Mouse (Mus musculus): Measurements from ENCODE around the gene Lrrc36. TPM values are rescaled to one million over a fixed set of nuclear protein-coding genes. Genes with fewer than 3 reads are reported as not detected.

The Lrrc36 gene
- polyA plus RNA-seq, 1 experiment from 2014 or later, result 0.12 TPM

DNA sequence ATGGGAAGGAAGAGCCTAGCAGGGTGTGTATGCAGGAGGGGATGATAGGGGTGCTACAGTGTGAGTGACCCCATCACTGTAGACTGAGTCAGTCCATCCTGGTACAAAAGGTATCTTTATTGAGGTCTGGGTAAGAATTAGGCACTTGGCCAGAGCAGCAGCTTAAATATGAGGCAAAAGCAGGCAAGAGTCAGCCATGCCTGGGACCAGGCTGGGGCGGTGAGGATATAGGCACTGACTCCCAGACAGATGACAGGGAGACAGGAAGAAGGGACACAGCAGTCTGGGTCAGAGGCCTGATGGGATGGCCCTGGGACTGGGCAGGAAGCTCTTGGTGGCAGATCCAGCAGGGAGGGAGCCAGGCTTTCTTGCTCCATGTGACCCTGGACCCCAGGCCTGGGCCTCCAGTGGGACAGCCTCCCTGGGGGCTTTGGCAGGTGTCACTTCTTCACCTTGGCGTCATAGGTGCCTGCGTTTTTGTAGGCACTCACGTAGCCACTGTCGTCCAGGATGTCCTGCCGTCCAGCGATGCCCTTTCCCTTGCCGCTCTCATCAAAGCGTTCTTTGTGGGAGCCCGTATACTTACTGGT lies 54.1 kb downstream of the Lrrc36 start:
- ATAC-seq (ENCODE audit: insufficient read depth), result no peak
- Histone ChIP-seq H3K27ac (replicated peaks) (no peak overlapping the region), H3K9ac (no peak overlapping the region), H3K4me1 (replicated peaks) (peaks cover 32% of the 10 kb centered on the region), H3K9me3 (replicated peaks) (no peaks in the 10 kb centered on the region), H3K4me3 (replicated peaks) (no peak overlapping the region), H3K36me3 (replicated peaks) (no peaks in the 10 kb centered on the region), H3K27me3 (peaks cover 81% of the 10 kb centered on the region), H3K4me2 (no peak overlapping the region)
- 87% methylated on average over 10 of the region's 10 CpGs for WGBS (ENCODE audit: insufficient replicate concordance)

DNA sequence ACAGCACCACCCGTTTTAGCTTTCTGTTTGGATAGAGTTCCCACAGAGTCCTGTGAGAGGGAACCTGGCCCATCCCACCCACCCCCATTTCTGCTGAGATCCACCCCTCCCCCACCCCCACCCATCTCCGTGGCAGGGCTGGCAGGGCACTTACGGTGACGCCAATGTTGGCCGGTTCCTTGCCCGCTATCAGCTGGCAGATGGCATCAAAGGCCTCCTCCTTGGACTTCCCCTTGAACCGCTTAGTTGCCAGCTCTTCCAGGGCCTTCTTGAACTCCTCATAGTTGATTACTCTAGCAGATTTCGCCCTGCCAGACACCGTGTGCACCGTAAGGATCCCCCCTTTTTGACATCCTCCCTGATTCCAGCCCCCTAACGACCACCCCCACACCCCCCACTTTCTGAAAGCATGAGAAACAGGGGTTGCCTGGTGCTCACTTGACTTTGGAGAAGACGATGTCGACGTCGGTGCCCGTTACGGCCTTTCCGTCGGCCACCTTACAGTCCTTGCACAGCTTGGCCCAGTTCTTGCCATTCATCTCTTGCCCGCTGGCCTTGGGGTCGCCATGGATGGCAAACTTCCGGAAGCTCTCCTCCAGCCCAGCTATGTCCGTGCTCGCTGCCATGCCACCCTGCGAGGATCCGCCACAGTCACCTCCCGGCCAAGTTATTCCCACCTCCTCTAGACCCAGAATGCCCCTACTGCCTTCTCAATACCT lies 54.8 kb downstream of the Lrrc36 start:
- ATAC-seq (ENCODE audit: insufficient read depth), result no peak
- Histone ChIP-seq H3K9ac (no peak overlapping the region), H3K36me3 (replicated peaks) (no peaks in the 10 kb centered on the region), H3K27me3 (peaks cover 87% of the 10 kb centered on the region), H3K4me3 (replicated peaks) (no peak overlapping the region), H3K4me2 (no peak overlapping the region), H3K9me3 (replicated peaks) (no peaks in the 10 kb centered on the region), H3K27ac (replicated peaks) (no peak overlapping the region), H3K4me1 (replicated peaks) (peaks cover 37% of the 10 kb centered on the region)
- 75% methylated on average over 27 of the region's 27 CpGs for WGBS (ENCODE audit: insufficient replicate concordance)

DNA sequence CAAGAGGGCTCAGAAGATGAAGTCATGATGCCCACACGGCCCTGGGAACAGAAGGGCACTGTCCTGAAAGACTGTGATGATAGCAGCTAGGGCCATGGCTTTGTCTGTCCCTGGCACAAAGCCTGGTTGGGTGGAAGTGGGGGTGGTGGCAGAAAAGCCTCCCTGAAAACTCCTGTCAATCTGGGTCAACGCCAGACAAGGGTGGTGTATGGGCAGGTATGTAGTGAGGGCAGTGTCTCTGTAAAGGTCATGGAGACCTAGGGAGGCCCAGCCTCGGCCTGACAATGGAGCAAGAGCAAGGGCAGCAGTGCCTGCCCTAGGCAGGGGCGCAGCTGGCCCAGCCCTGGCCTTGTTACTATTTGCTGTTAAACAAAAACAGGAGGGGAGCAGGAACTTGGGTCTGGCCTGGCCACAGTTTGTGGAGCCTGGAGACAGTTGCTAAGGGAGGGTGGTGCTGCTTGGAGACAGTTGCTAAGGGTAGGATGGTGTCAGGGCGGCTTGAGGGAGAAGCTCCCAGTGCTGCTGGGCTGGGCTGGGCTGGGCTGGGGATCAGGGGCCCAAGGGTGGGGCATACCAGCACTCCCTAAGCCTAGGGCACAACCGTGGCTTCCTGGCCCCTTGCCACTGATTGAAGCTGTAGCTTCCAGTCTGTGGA lies 55.8 kb downstream of the Lrrc36 start:
- Histone ChIP-seq H3K36me3 (replicated peaks) (no peaks in the 10 kb centered on the region), H3K4me3 (replicated peaks) (no peak overlapping the region), H3K9me3 (replicated peaks) (no peaks in the 10 kb centered on the region), H3K9ac (no peak overlapping the region), H3K27ac (replicated peaks) (no peak overlapping the region), H3K4me1 (replicated peaks) (peaks cover 44% of the 10 kb centered on the region), H3K4me2 (peak overlapping the region; percentile 30), H3K27me3 (peaks cover 88% of the 10 kb centered on the region)
- 45% methylated on average over 6 of the region's 6 CpGs for WGBS (ENCODE audit: insufficient replicate concordance)
- peak; percentile 59 for ATAC-seq (ENCODE audit: insufficient read depth)

DNA sequence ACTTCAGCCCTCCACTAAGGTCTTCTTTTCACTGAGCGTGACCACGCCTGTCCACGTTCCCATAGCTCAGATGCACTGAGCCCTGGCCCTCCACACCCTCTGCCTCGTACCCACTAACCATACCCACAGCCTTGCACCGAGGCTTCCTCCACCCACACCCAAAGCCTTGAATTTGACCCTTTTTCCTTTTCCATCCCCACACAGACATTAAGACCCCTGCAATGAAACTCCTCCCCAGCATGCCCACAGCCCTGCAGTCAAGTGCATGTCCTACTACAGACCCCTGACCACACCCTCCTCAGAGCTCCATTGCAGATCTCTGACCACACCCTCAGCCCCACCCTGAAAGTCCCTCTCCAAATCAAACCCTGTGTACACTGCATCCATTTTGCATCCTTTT lies 56.4 kb downstream of the Lrrc36 start:
- Histone ChIP-seq H3K4me3 (replicated peaks) (no peak overlapping the region), H3K27ac (replicated peaks) (no peak overlapping the region), H3K9me3 (replicated peaks) (no peaks in the 10 kb centered on the region), H3K36me3 (replicated peaks) (no peaks in the 10 kb centered on the region), H3K27me3 (peaks cover 91% of the 10 kb centered on the region), H3K9ac (no peak overlapping the region), H3K4me2 (peak overlapping the region; percentile 30), H3K4me1 (replicated peaks) (peaks cover 49% of the 10 kb centered on the region)
- WGBS (ENCODE audit: insufficient replicate concordance), result 68% methylated on average over 5 of the region's 5 CpGs
- ATAC-seq (ENCODE audit: insufficient read depth), result no peak

DNA sequence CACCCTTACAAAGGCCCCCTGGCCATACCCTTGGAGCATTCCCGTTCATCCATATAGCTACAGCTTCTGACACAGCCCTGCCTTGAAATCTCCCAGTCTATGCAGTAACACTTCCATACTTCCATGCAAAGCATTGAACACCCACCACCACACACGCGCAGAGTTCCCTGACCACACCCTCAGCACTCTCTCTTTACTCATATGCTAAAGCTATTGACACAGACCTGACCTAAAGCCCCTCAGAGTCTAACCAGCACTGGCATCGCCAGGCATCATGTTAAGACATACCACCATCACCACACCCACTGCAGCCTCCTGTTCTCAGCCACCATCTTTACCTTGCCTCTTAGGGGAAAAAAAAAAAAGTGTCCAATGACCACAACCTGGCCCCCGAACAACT lies 56.9 kb downstream of the Lrrc36 start:
- no peak overlapping the region for H3K27ac ChIP-seq (replicated peaks)
- no peak for ATAC-seq (ENCODE audit: insufficient read depth)
- H3K27me3 ChIP-seq, result peaks cover 93% of the 10 kb centered on the region
- H3K9ac ChIP-seq, result no peak overlapping the region
- 0 out of 2 replicates have a peak overlapping the region, but pooled peaks have one; percentile 55 for H3K4me2 ChIP-seq
- H3K4me3 ChIP-seq (replicated peaks), result no peak overlapping the region
- WGBS (ENCODE audit: insufficient replicate concordance), result 54% methylated on average over 5 of the region's 5 CpGs
- H3K36me3 ChIP-seq (replicated peaks), result no peaks in the 10 kb centered on the region
- no peaks in the 10 kb centered on the region for H3K9me3 ChIP-seq (replicated peaks)
- peaks cover 54% of the 10 kb centered on the region for H3K4me1 ChIP-seq (replicated peaks)

DNA sequence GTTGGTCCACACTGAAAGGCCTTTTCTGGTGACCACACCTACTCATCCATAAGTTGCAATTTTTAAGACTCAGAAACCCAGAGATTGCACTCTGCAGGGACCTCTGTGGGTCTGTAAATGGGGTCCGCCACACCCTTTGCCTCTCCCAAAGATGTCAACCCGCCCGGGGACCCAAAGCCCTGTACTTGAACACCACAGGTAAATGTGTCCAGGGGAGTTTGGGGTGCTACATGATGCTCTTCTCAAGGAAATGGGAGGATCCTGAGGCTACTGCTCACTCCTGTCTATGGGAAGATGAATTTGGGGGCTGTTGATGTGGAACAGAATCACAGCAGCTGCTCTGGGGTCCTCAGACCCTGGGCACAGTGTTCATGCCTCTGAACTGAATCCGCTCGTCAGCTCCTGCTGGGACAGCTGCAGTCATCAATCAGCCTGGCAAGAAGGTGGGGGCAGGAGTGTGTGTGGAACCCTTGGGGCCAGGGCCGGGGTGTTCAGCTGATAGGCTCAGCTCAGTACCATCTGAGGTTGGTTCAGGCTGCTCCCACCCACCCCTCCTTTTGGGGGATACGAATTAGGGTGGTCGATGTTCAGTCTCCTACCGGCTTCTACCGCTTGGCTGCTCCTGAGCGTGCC lies 57.4 kb downstream of the Lrrc36 start:
- peaks cover 54% of the 10 kb centered on the region for H3K4me1 ChIP-seq (replicated peaks)
- H3K27ac ChIP-seq (replicated peaks), result no peak overlapping the region
- H3K4me3 ChIP-seq (replicated peaks), result peak overlapping the region; percentile 29
- H3K9ac ChIP-seq, result no peak overlapping the region
- H3K9me3 ChIP-seq (replicated peaks), result no peaks in the 10 kb centered on the region
- peak; percentile 22 for ATAC-seq (ENCODE audit: insufficient read depth)
- peaks cover 93% of the 10 kb centered on the region for H3K27me3 ChIP-seq
- H3K36me3 ChIP-seq (replicated peaks), result no peaks in the 10 kb centered on the region
- peak overlapping the region; percentile 55 for H3K4me2 ChIP-seq
- WGBS (ENCODE audit: insufficient replicate concordance), result 20% methylated on average over 11 of the region's 11 CpGs

DNA sequence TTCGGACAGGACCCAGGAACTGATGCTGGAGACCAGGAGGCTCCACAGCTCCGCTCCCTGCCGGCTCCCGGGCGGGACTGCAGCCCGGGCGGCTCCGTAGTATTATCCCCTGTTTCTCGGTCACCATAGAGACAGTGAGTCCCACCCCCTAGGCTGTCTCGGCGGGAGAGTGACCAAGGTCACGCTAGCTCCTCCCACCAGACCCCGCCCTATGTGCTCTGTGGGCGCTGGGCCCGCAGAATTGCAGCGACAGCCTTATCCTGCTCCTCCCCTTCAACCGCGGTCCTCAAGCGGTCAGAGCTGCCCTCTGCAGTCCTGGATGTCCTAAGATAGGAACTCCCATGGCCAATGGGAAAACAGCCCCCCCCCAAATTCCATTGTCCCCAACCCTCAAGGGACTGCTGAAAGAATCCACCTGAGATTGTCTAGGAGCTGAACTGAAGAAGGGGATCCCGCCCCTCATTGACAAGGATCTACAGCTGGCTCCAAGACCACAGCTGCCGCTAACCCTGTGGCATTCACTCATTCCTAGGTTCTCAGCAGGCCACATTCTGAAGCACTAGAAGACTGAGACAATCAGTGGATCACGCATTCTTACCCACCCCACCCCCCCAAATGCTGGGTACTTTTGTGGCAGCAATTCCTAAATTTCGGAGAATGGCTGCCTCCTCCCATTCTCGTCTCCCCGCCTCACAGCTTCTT lies 58.1 kb downstream of the Lrrc36 start, which contains the start of gene Tppp3:
Tppp3 (minus strand) TSS at position 213 of the 702 bp plus-strand sequence.
- no peak within 1 kb of the TSS for H3K27ac ChIP-seq (replicated peaks)
- H3K4me1 ChIP-seq (replicated peaks), result peaks cover 54% of the 10 kb centered on the region
- WGBS (ENCODE audit: insufficient replicate concordance), result 7% methylated on average over 25 of the region's 25 CpGs
- H3K4me2 ChIP-seq, result peak within 1 kb of the TSS; percentile 55
- peaks cover 92% of the 10 kb centered on the region for H3K27me3 ChIP-seq
- no peaks in the 10 kb centered on the region for H3K9me3 ChIP-seq (replicated peaks)
- H3K9ac ChIP-seq, result no peak within 1 kb of the TSS
- peak within 1 kb of the TSS; percentile 29 for H3K4me3 ChIP-seq (replicated peaks)
- H3K36me3 ChIP-seq (replicated peaks), result no peaks in the 10 kb centered on the region
- peak; percentile 79 for ATAC-seq (ENCODE audit: insufficient read depth)

DNA sequence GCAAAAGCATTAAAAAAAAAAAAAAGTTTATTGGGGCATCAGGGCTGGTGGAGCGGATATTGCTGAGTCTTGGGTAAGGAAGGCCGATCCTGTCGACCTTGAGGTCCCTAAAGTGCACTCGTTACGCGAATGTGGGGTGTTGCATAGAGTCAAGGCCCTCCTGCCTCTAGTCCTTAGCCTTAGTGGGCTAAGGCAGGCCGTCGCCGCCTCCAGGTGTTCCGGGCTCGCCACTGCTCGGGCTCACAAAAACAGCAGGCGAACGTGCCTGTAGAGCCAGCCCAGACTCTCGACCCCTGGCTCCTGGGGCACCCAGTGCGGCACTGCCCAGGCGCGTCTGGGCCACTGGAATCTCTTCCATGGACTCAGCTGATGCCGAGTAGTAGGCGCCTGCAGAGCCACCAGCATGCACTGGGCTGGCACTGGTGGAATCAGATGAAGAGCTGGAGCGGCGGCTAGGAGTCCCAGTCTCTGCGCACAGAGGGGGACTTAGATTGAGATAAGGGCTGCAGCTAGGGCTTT lies 59.1 kb downstream of the Lrrc36 start:
- WGBS (ENCODE audit: insufficient replicate concordance), result 29% methylated on average over 23 of the region's 23 CpGs
- H3K27me3 ChIP-seq, result peaks cover 88% of the 10 kb centered on the region
- H3K27ac ChIP-seq (replicated peaks), result no peak overlapping the region
- H3K4me3 ChIP-seq (replicated peaks), result no peak overlapping the region
- H3K4me1 ChIP-seq (replicated peaks), result peaks cover 60% of the 10 kb centered on the region
- no peaks in the 10 kb centered on the region for H3K9me3 ChIP-seq (replicated peaks)
- H3K9ac ChIP-seq, result no peak overlapping the region
- ATAC-seq (ENCODE audit: insufficient read depth), result no peak
- no peaks in the 10 kb centered on the region for H3K36me3 ChIP-seq (replicated peaks)
- no peak overlapping the region for H3K4me2 ChIP-seq

DNA sequence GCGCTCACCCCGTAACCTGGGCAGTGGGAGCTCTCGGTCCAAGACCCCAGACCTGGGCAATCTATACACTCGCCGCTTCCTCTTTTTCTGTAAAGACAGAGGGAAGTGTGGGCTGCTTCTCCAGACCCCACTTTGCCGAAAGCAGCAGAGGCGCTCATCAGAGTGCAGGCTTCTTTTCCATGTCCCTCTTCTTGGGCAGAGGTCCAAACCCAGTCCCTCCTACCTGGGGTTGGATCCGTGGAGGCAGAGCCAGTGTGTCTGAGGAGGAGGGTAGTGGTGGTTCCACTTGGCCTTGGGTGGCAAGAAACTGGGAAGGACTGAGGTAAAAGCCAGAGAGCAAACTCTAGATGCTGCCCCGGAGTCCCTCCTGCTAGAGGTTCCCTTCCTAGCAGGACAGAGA lies 59.6 kb downstream of the Lrrc36 start:
- ATAC-seq (ENCODE audit: insufficient read depth), result no peak
- no peak overlapping the region for H3K9ac ChIP-seq
- H3K4me2 ChIP-seq, result no peak overlapping the region
- WGBS (ENCODE audit: insufficient replicate concordance), result 26% methylated on average over 9 of the region's 9 CpGs
- H3K4me1 ChIP-seq (replicated peaks), result peaks cover 60% of the 10 kb centered on the region
- H3K27ac ChIP-seq (replicated peaks), result no peak overlapping the region
- H3K9me3 ChIP-seq (replicated peaks), result no peaks in the 10 kb centered on the region
- H3K4me3 ChIP-seq (replicated peaks), result no peak overlapping the region
- H3K36me3 ChIP-seq (replicated peaks), result no peaks in the 10 kb centered on the region
- peaks cover 91% of the 10 kb centered on the region for H3K27me3 ChIP-seq

DNA sequence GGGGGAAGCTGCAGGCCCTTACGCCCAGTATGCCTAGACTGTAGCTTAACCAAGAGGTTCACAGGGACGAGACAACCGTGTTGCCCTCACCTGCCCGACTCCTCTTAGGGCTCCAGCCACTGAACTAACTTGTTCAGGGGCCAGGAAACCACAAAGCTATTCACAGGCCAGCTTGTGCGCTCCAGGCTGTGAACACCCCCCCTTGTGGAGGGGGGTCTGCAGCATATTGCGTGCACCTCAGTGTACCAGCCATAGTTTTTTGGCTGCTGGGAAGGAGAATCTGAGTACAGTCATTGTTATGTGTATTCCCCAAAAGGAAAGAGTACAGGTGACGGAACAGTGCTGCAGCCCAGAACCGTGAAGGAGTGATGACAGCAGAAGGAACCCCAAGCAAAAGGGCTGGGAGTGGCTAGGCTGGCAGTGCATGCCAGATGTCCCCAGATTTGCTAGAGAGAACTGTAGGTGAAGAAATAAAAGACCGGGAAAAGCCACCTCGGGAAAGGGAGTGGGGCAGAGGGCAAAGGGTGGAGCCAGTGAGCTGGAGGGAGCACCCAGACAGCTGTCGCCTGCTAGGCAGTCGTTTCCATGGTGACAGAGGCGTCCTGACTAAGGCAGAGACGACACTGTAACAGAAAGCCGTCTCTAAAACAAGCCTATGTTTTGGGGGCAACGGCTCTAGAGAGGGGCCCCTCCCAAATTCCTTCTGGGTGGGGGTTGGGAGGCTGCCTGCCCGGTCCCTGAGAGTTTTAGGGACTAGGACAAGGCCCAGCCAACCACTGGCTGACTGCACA lies 60.6 kb downstream of the Lrrc36 start:
- H3K4me2 ChIP-seq, result no peak overlapping the region
- no peak for ATAC-seq (ENCODE audit: insufficient read depth)
- no peaks in the 10 kb centered on the region for H3K9me3 ChIP-seq (replicated peaks)
- no peaks in the 10 kb centered on the region for H3K36me3 ChIP-seq (replicated peaks)
- H3K4me1 ChIP-seq (replicated peaks), result peaks cover 58% of the 10 kb centered on the region
- H3K27ac ChIP-seq (replicated peaks), result no peak overlapping the region
- peaks cover 95% of the 10 kb centered on the region for H3K27me3 ChIP-seq
- WGBS (ENCODE audit: insufficient replicate concordance), result 28% methylated on average over 17 of the region's 17 CpGs
- no peak overlapping the region for H3K4me3 ChIP-seq (replicated peaks)
- H3K9ac ChIP-seq, result no peak overlapping the region

Data from liver, embryonic 15.5 days (tissue).